8 mouse cellular contexts compared by ENCODE assay signal in genomic region chr10:62725771-62726687, GRCm38 (mm10). TPM values are rescaled to one million over a fixed set of nuclear protein-coding genes. Genes with fewer than 3 reads are reported as not detected.
DNase-seq lines count a peak whose midpoint lies in the region; ATAC-seq and TF ChIP-seq lines count a peak whose summit lies in the region.

TSS of gene Stox1 (minus strand) at chr10:62726128.

- DNase-seq in c-Kit-positive CD71-negative TER-119-negative erythroid progenitor cells, embryonic 14.5 days (ENCODE audit: low read depth), result peak; percentile 29
- DNase-seq in forebrain, embryonic 14.5 days (ENCODE audit: low spot score), result peak; percentile 83
- peak; percentile 55 to 57 for DNase-seq in heart, postnatal 36 days
- DNase-seq in layer of hippocampus, adult 2 months (ENCODE audit: low spot score in 2 of 2), result peak; percentile 32 to 56
- DNase-seq in lung, adult 18-20 months, result peak; percentile 37 to 46
- peak; percentile 59 for DNase-seq in thymus, adult 2 months

- H3K4me1 ChIP-seq in E14TG2a.4 (replicated peaks; ENCODE audit: low read depth, low read length), result peaks cover 31% of the 10 kb centered on the region
- no peaks in the 10 kb centered on the region for H3K4me1 ChIP-seq in forebrain, embryonic 14.5 days (ENCODE audit: control insufficient read depth, insufficient read depth, low read length)
- peaks cover 5% of the 10 kb centered on the region; the same call in 1 of the 2 replicates for H3K4me1 ChIP-seq in olfactory bulb, adult 2 months (ENCODE audit: control insufficient read depth, insufficient read depth, low read length)
- H3K4me1 ChIP-seq in thymus, adult 2 months (replicated peaks; ENCODE audit: control insufficient read depth, insufficient read depth, low read length), result peaks cover 8% of the 10 kb centered on the region; the same call in 1 of the 2 replicates

- peak within 1 kb of the TSS; percentile 85 for H3K4me3 ChIP-seq in E14TG2a.4 (replicated peaks; ENCODE audit: low read length)
- peak within 1 kb of the TSS; percentile 60 for H3K4me3 ChIP-seq in forebrain, embryonic 14.5 days (ENCODE audit: low read depth, low read length)
- peak within 1 kb of the TSS; percentile 66 for H3K4me3 ChIP-seq in layer of hippocampus, adult 2 months
- H3K4me3 ChIP-seq in olfactory bulb, adult 2 months (ENCODE audit: insufficient read depth, low read depth, low read length), result peak within 1 kb of the TSS; percentile 58
- H3K4me3 ChIP-seq in thymus, adult 2 months (ENCODE audit: control insufficient read depth, insufficient read depth, low read length), result peak within 1 kb of the TSS; percentile 59

- no peak within 1 kb of the TSS for H3K27ac ChIP-seq in forebrain, embryonic 14.5 days (ENCODE audit: low read depth, low read length)
- H3K27ac ChIP-seq in layer of hippocampus, adult 2 months, result peak within 1 kb of the TSS; percentile 77
- H3K27ac ChIP-seq in olfactory bulb, adult 2 months (ENCODE audit: insufficient read depth, low read depth, low read length), result no peak within 1 kb of the TSS
- no peak within 1 kb of the TSS for H3K27ac ChIP-seq in thymus, adult 2 months (ENCODE audit: control insufficient read depth, insufficient read depth, low read length)

- intact Hi-C loops in heart, postnatal 36 days (cut with DNase I), result no loop called here

- H3K4me2 ChIP-seq in forebrain, embryonic 14.5 days (ENCODE audit: low read length), result peak within 1 kb of the TSS; percentile 79

- H3K27me3 ChIP-seq in E14TG2a.4 (ENCODE audit: insufficient read depth, low read length), result peaks cover 78% of the 10 kb centered on the region
- H3K27me3 ChIP-seq in forebrain, embryonic 14.5 days (replicated peaks; ENCODE audit: control insufficient read depth, insufficient read depth, low read length), result no peaks in the 10 kb centered on the region
- no peaks in the 10 kb centered on the region; the same call in 1 of the 2 replicates for H3K27me3 ChIP-seq in thymus, adult 2 months (ENCODE audit: control insufficient read depth, insufficient read depth, low read length)

- 1% methylated on average over 60 of the region's 85 CpGs for whole genome bisulfite sequencing in forebrain, embryonic 14.5 days
- 1% methylated on average over 84 of the region's 85 CpGs for whole genome bisulfite sequencing in olfactory bulb, adult 2 months
- WGBS in thymus, adult 2 months, result 5% methylated on average over 85 of the region's 85 CpGs

- H3K9me3 ChIP-seq in E14TG2a.4 (ENCODE audit: low read length), result no peaks in the 10 kb centered on the region
- no peaks in the 10 kb centered on the region for H3K9me3 ChIP-seq in forebrain, embryonic 14.5 days (replicated peaks; ENCODE audit: control insufficient read depth, low read length)

- no peak for TF ChIP-seq CTCF in E14TG2a.4 (conservative IDR thresholded peaks at IDR 0.05; ENCODE audit: low read length)
- peak; percentile 57 for TF ChIP-seq CTCF in layer of hippocampus, adult 2 months (conservative IDR thresholded peaks at IDR 0.05)
- peak; percentile 49 for TF ChIP-seq CTCF in olfactory bulb, adult 2 months (IDR thresholded peaks at IDR 0.05; ENCODE audit: insufficient read depth, low read depth, low read length)
- peak; percentile 52; the same call in 1 of the 2 replicates for TF ChIP-seq CTCF in thymus, adult 2 months (IDR thresholded peaks at IDR 0.05; ENCODE audit: borderline replicate concordance, control insufficient read depth, extremely low read depth, insufficient read depth, low read length, poor library complexity)

- peak; percentile 29; the same call in 1 of the 2 replicates for TF ChIP-seq POLR2A in olfactory bulb, adult 2 months (IDR thresholded peaks at IDR 0.05; ENCODE audit: insufficient read depth, low read depth, low read length)
- no peak for TF ChIP-seq POLR2A in thymus, adult 2 months (IDR thresholded peaks at IDR 0.05; ENCODE audit: control insufficient read depth, extremely low read depth, insufficient read depth, low read length, poor library complexity)

- H3K36me3 ChIP-seq in E14TG2a.4 (ENCODE audit: insufficient read depth, low read length), result no peaks in the 10 kb centered on the region
- no peaks in the 10 kb centered on the region for H3K36me3 ChIP-seq in forebrain, embryonic 14.5 days (ENCODE audit: control insufficient read depth, insufficient read depth, low read length)
- no peaks in the 10 kb centered on the region for H3K36me3 ChIP-seq in thymus, adult 2 months (ENCODE audit: control insufficient read depth, insufficient read depth, low read length)

- ATAC-seq in forebrain, embryonic 14.5 days, result peak; percentile 93

- peak within 1 kb of the TSS; percentile 66 for H3K9ac ChIP-seq in forebrain, embryonic 14.5 days (ENCODE audit: low read length)

RNA-seq across cellular contexts. Expression of gene Stox1, which starts in this region (rescaled TPM):
- polyA plus RNA-seq in forebrain, embryonic 14.5 days (2014; fragmentation: Nextera tagmentation; extraction: Ambion mirVana), result 1.9 and 3.0 TPM in 2 replicates
- 1 to 10 TPM in 1 of 2 experiments, under 1 TPM in 1; 0.89 to 1.2 TPM for total RNA-seq in heart, postnatal 36 days (2021)
- total RNA-seq in layer of hippocampus, adult 2 months (2021), result 1 to 10 TPM; 2.3 to 2.6 TPM
- not detected in 2 replicates for polyA plus RNA-seq in olfactory bulb, adult 2 months (2012; ENCODE audit: insufficient read depth, insufficient read length, low replicate concordance, missing spikeins)
- polyA plus RNA-seq in thymus, adult 2 months (2012; rRNA removed), result 1.0 and 2.0 TPM in 2 replicates

Comparison
In these comparisons a context has a peak if more than half of its experiments do, and no peak if none do; other contexts are left out.
1. DNase-seq: peak in every context shown above with its lines; median percentile 83 in forebrain, embryonic 14.5 days; 59 in thymus, adult 2 months; 56 in heart, postnatal 36 days; 44 in layer of hippocampus, adult 2 months; 42 in lung, adult 18-20 months; 29 in c-Kit-positive CD71-negative TER-119-negative erythroid progenitor cells, embryonic 14.5 days.